Mouse (Mus musculus): ENCODE measurements at regions not wholly inside any gene's neighbourhood (a gene's known extent, or its start where the extent isn't known, plus 50 kb on each side); places are given as distances from the start of the nearest gene placed in this dataset.

- no peak for ATAC-seq
- Histone ChIP-seq H3K9ac (no peak overlapping the region), H3K27me3 (no peaks in the 10 kb centered on the region), H3K4me3 (no peak overlapping the region), H3K4me2 (no peak overlapping the region), H3K27ac (no peak overlapping the region), H3K36me3 (ENCODE audit: poor library complexity, severe bottlenecking) (no peaks in the 10 kb centered on the region), H3K4me1 (no peaks in the 10 kb centered on the region), H3K9me3 (replicated peaks) (no peaks in the 10 kb centered on the region)
- WGBS = 78% methylated on average over 1 of the region's 1 CpGs
These were observed 640.2 kb upstream of the B3galt2 start for GRCm38 (mm10) chr1:143000216-143000615.

DNA sequence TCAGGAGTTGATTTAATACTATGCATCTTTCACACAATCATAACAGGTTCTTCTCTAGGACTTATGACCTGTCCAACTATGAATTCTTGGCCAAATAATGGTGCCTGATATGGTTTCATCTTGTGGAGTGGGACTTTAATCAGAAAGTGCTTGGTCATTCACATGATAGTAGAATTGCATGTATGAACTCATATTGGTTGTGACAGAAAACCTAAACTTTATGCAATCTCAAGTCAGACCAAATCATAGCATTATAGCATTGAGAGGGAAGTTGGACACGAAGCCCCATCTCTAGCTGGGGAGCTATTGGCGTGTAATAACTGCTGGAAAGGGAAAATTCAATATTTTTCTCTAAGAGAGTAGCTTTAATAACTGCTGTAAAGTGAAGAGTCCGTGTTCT, 639.4 kb upstream of the B3galt2 start:
- no peak overlapping the region for H3K27ac ChIP-seq
- no peaks in the 10 kb centered on the region for H3K9me3 ChIP-seq (replicated peaks)
- H3K36me3 ChIP-seq (ENCODE audit: poor library complexity, severe bottlenecking) = no peaks in the 10 kb centered on the region
- no peak overlapping the region for H3K4me2 ChIP-seq
- WGBS = 90% methylated on average over 3 of the region's 3 CpGs
- ATAC-seq = no peak
- no peak overlapping the region for H3K4me3 ChIP-seq
- no peak overlapping the region for H3K9ac ChIP-seq
- H3K27me3 ChIP-seq = no peaks in the 10 kb centered on the region
- no peaks in the 10 kb centered on the region for H3K4me1 ChIP-seq

GRCm38 (mm10) chr1:143006045-143006444, 634.4 kb upstream of the B3galt2 start:
- no peaks in the 10 kb centered on the region for H3K27me3 ChIP-seq
- 82% methylated on average over 3 of the region's 3 CpGs for WGBS
- no peak overlapping the region for H3K4me3 ChIP-seq
- H3K4me1 ChIP-seq = no peaks in the 10 kb centered on the region
- ATAC-seq = peak; percentile 70; the same call in 1 of the 2 replicates
- no peaks in the 10 kb centered on the region for H3K9me3 ChIP-seq (replicated peaks)
- H3K4me2 ChIP-seq = no peak overlapping the region
- H3K9ac ChIP-seq = no peak overlapping the region
- H3K27ac ChIP-seq = no peak overlapping the region
- no peaks in the 10 kb centered on the region for H3K36me3 ChIP-seq (ENCODE audit: poor library complexity, severe bottlenecking)

GRCm38 (mm10) chr1:143019982-143020381, 620.5 kb upstream of the B3galt2 start:
- no peak for ATAC-seq
- Histone ChIP-seq H3K36me3 (ENCODE audit: poor library complexity, severe bottlenecking) (no peaks in the 10 kb centered on the region), H3K27ac (no peak overlapping the region), H3K4me3 (no peak overlapping the region), H3K9me3 (replicated peaks) (no peaks in the 10 kb centered on the region), H3K9ac (no peak overlapping the region), H3K27me3 (no peaks in the 10 kb centered on the region), H3K4me1 (no peaks in the 10 kb centered on the region), H3K4me2 (no peak overlapping the region)
- WGBS = 85% methylated on average over 2 of the region's 2 CpGs

DNA sequence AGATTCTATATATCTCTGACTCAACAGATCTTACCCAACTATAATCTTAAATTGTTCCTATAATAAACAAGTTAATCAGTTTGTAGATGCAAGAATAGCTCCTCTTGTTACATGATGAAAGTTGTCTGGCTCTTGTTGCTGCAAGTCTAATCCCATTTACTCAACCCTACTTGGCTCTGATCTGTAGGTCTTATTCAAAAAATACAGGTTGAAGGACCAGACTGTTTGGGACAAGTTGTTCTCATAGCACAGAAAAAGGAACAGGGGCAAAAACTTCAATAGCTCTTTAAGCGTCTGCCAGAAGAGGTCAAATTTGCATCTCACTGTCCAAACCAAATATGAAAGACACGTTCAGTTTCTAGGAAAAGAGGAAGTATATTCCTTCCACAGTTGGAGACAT, 587.3 kb upstream of the B3galt2 start:
- no peaks in the 10 kb centered on the region for H3K36me3 ChIP-seq (ENCODE audit: poor library complexity, severe bottlenecking)
- H3K27ac ChIP-seq = no peak overlapping the region
- H3K27me3 ChIP-seq = no peaks in the 10 kb centered on the region
- no peak for ATAC-seq
- H3K4me1 ChIP-seq = no peaks in the 10 kb centered on the region
- no peak overlapping the region for H3K4me3 ChIP-seq
- H3K4me2 ChIP-seq = no peak overlapping the region
- WGBS = 57% methylated on average over 2 of the region's 2 CpGs
- H3K9ac ChIP-seq = no peak overlapping the region
- H3K9me3 ChIP-seq (replicated peaks) = no peaks in the 10 kb centered on the region

DNA sequence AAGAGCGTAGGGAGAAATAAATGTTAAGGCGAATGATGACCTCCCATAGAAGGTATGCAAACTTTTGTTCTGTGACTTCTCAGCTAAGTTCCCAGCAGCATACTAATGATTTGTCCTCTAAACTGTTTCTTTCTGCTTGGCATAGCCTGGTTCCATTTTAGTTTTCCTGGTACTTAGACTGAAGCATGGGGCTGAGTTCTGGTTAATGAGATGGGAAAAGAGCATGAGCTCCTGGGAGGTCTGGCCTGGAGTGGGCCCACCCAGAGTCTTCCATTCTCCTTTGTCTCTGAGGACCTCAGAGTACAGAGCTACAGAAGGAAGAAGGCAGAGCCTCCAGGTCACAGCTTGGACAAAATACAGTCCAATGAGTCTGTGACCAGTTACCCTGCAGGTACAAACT, 586.9 kb upstream of the B3galt2 start:
- no peak for ATAC-seq
- 87% methylated on average over 2 of the region's 2 CpGs for WGBS

DNA sequence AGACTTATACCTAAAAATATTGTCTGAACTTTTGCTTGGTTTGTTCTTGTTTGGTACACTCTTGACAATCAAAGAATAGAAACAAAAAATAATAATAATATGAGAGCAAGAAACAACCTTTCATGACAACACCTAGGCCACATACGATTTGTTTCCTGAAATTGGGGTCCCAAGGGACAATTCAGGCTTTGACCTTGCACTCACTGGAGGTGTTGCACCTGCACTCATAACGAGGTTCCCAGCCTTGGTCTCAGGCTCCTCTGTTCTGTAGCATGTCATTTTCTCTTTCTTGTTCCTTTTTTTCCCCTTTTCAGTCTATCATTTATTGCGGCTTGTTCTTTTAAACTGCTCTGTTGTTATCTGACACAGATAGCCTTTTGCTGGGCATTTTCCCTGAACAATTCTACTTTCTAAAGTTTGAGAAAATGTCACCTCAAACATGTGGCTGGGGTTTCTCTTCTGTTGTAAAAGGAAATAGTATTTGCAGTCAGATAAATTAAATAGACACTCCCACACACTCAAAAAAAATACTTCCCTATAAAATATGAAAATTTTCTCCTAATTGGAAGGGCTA, 585.9 kb upstream of the B3galt2 start:
- Histone ChIP-seq H3K36me3 (ENCODE audit: poor library complexity, severe bottlenecking) (no peaks in the 10 kb centered on the region), H3K27ac (no peak overlapping the region), H3K4me2 (no peak overlapping the region), H3K4me1 (no peaks in the 10 kb centered on the region), H3K27me3 (no peaks in the 10 kb centered on the region), H3K9me3 (replicated peaks) (no peaks in the 10 kb centered on the region), H3K4me3 (no peak overlapping the region), H3K9ac (no peak overlapping the region)
- ATAC-seq = no peak
- 60% methylated on average over 3 of the region's 3 CpGs for WGBS

More for the DNA sequence above, 586.9 kb upstream of the B3galt2 start:
- Histone ChIP-seq H3K4me2 (no peak overlapping the region), H3K36me3 (ENCODE audit: poor library complexity, severe bottlenecking) (no peaks in the 10 kb centered on the region), H3K27ac (no peak overlapping the region), H3K9me3 (replicated peaks) (no peaks in the 10 kb centered on the region), H3K9ac (no peak overlapping the region), H3K27me3 (no peaks in the 10 kb centered on the region), H3K4me1 (no peaks in the 10 kb centered on the region), H3K4me3 (no peak overlapping the region)

DNA sequence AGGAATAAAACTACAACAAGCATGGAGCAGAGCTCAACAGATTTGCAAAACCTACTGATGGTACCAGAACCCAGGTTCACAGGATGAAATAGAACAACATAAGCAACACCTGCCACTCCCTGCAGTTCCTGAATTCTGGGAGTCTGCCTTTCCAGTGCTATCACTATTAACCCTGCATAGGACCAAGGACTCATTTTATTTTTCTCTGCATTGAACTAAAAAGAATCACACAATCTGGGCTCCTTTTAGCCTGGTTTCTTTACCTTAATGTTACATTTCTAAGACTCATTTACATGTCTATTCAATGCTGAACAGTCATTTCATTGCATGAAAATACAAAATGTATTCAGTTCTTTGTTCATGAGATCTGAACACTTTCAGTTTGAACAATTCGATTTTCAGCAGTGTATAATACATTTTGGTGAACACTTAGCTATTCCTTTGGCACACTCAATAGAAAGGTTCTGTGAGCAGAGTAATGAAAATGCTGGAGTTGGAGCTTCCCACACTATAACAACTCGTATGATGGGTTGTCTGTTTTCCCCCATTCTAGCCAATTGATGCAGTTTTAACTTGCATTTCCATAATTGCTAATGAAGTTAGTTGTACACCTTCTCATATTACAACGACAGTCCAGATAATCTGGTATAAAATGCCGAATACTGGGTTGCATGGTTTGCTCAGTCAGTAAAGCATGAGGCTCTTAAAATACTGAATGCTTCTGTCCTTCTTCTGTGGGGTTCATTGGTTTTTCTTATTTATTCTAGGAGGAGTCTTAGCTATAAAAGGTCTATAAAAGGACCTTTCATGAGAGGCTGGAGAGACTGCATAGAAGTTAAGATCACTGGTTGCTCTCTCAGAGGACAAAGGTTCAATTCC, 579.5 kb upstream of the B3galt2 start:
- H3K27ac ChIP-seq = 0 out of 2 replicates have a peak overlapping the region, but pooled peaks have one; percentile 0
- ATAC-seq = peak; percentile 76
- 20% methylated on average over 4 of the region's 4 CpGs for WGBS

GRCm38 (mm10) chr1:143065493-143065892, 575.0 kb upstream of the B3galt2 start:
- no peaks in the 10 kb centered on the region for H3K27me3 ChIP-seq
- no peak overlapping the region for H3K4me2 ChIP-seq
- no peak overlapping the region for H3K4me3 ChIP-seq
- H3K27ac ChIP-seq = no peak overlapping the region
- H3K4me1 ChIP-seq = 0 out of 2 replicates have a peak, but pooled peaks cover 8% of the 10 kb centered on the region
- no peak for ATAC-seq
- H3K9ac ChIP-seq = no peak overlapping the region
- H3K9me3 ChIP-seq (replicated peaks) = no peaks in the 10 kb centered on the region
- no peaks in the 10 kb centered on the region for H3K36me3 ChIP-seq (ENCODE audit: poor library complexity, severe bottlenecking)

More for the DNA sequence above, 579.5 kb upstream of the B3galt2 start:
- H3K4me1 ChIP-seq = 0 out of 2 replicates have a peak, but pooled peaks cover 9% of the 10 kb centered on the region
- no peak overlapping the region for H3K9ac ChIP-seq
- H3K36me3 ChIP-seq (ENCODE audit: poor library complexity, severe bottlenecking) = no peaks in the 10 kb centered on the region
- H3K4me2 ChIP-seq = no peak overlapping the region
- no peaks in the 10 kb centered on the region for H3K27me3 ChIP-seq
- no peak overlapping the region for H3K4me3 ChIP-seq
- H3K9me3 ChIP-seq (replicated peaks) = no peaks in the 10 kb centered on the region

GRCm38 (mm10) chr1:143071781-143072382, 568.6 kb upstream of the B3galt2 start:
- ATAC-seq = no peak
- 47% methylated on average over 3 of the region's 3 CpGs for WGBS

DNA sequence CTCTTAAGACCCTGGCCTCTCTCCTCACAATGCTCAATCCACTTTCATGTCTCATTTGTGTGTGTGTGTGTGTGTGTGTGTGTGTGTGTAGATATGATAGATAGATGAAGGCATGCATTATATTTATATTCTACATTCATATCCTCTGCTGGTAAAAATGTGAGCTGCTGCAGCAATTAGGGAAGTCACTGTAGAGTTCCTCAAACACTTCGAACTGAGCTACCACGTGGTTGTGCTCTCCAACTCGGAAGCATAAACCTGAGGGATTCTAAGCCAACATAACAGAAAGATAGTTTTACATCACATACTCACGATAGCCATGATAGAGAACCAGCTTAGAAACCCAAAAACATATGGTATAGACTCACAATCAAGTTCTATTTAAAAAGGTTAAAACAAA, 565.5 kb upstream of the B3galt2 start:
- H3K4me2 ChIP-seq = no peak overlapping the region
- no peak overlapping the region for H3K9ac ChIP-seq
- ATAC-seq = no peak
- 85% methylated on average over 4 of the region's 4 CpGs for WGBS
- H3K4me3 ChIP-seq = no peak overlapping the region
- H3K9me3 ChIP-seq (replicated peaks) = no peaks in the 10 kb centered on the region
- no peak overlapping the region for H3K27ac ChIP-seq
- H3K4me1 ChIP-seq = no peaks in the 10 kb centered on the region
- no peaks in the 10 kb centered on the region for H3K36me3 ChIP-seq (ENCODE audit: poor library complexity, severe bottlenecking)
- H3K27me3 ChIP-seq = no peaks in the 10 kb centered on the region

More at GRCm38 (mm10) chr1:143071781-143072382, 568.6 kb upstream of the B3galt2 start:
- Histone ChIP-seq H3K4me1 (no peaks in the 10 kb centered on the region), H3K4me3 (no peak overlapping the region), H3K27ac (no peak overlapping the region), H3K27me3 (no peaks in the 10 kb centered on the region), H3K4me2 (no peak overlapping the region), H3K36me3 (ENCODE audit: poor library complexity, severe bottlenecking) (no peaks in the 10 kb centered on the region), H3K9me3 (replicated peaks) (no peaks in the 10 kb centered on the region), H3K9ac (no peak overlapping the region)

- Histone ChIP-seq H3K4me1 (no peaks in the 10 kb centered on the region), H3K36me3 (ENCODE audit: poor library complexity, severe bottlenecking) (no peaks in the 10 kb centered on the region), H3K27ac (no peak overlapping the region), H3K4me2 (no peak overlapping the region), H3K4me3 (no peak overlapping the region), H3K9ac (no peak overlapping the region), H3K9me3 (replicated peaks) (no peaks in the 10 kb centered on the region), H3K27me3 (no peaks in the 10 kb centered on the region)
- ATAC-seq = no peak
- 67% methylated on average over 2 of the region's 2 CpGs for WGBS
These were observed 560.0 kb upstream of the B3galt2 start for GRCm38 (mm10) chr1:143080441-143080840.
